Mouse (Mus musculus) stomach, embryonic 14.5 days (tissue): Measurements from ENCODE around the gene Mef2a. TPM values are rescaled to one million over a fixed set of nuclear protein-coding genes. Genes with fewer than 3 reads are reported as not detected.

ENCODE experiments used
- ATAC-seq: fragments of 200-750 bp; cut with Nextera tagmentation; 2 replicates; pipeline ENCODE4 v1.8.0; 2017; ENCODE audit warnings: low read depth, moderate TSS enrichment; ENCODE audit not compliant: insufficient number of reproducible peaks, insufficient read depth, low FRiP score
- H3K27ac ChIP-seq: fragments of 300-500 bp; sonication (generic); 2 replicates; pipeline ENCODE4 v1.5.1; 2014; ENCODE audit warnings: mild to moderate bottlenecking, low read length, moderate library complexity, mixed read lengths
- H3K27me3 ChIP-seq: fragments of 300-500 bp; sonication (generic); 2 replicates; pipeline ENCODE4 v1.6.1; 2014; ENCODE audit warnings: low read length, control low read depth, mixed read lengths; ENCODE audit not compliant: control insufficient read depth, insufficient read depth
- H3K36me3 ChIP-seq: fragments of 300-500 bp; sonication (generic); 2 replicates; pipeline ENCODE4 v1.6.1; 2014; ENCODE audit warnings: mild to moderate bottlenecking, control low read depth, low read length, moderate library complexity, mixed read lengths; ENCODE audit not compliant: control insufficient read depth, insufficient read depth
- H3K4me1 ChIP-seq: fragments of 300-500 bp; sonication (generic); 2 replicates; pipeline ENCODE4 v1.6.1; 2014; ENCODE audit warnings: low read length, control low read depth, mixed read lengths; ENCODE audit not compliant: control insufficient read depth, insufficient read depth
- H3K4me2 ChIP-seq: fragments of 300-500 bp; sonication (generic); replicated peaks from 2 replicates; pipeline ENCODE4 v1.6.1; 2014; ENCODE audit warnings: low read depth, low read length, control low read depth
- H3K4me3 ChIP-seq: fragments of 300-500 bp; sonication (generic); 2 replicates; pipeline ENCODE4 v1.5.1; 2014; ENCODE audit warnings: low read depth, low read length, control low read depth
- H3K9ac ChIP-seq: fragments of 300-500 bp; sonication (generic); replicated peaks from 2 replicates; pipeline ENCODE4 v1.6.1; 2014; ENCODE audit warnings: low read depth, mild to moderate bottlenecking, control low read depth, low read length, moderate library complexity, mixed read lengths
- H3K9me3 ChIP-seq: fragments of 300-500 bp; sonication (generic); 2 replicates; pipeline ENCODE4 v1.6.1; 2016; ENCODE audit warnings: low read depth, low read length, control low read depth; ENCODE audit not compliant: control insufficient read depth
- WGBS: fragments of 180-500 bp; shearing (Covaris S2); extraction: QIAGEN DNeasy Blood & Tissue Kit; methylation state at CpG from one replicate; pipeline ENCODE4 v1.1.7; 2014; 5-methylcytosine and 5-hydroxymethylcytosine counted together
- polyA plus RNA-seq: library from polyadenylated mRNA; unstranded; fragments of >200 nt; fragmentation: Nextera tagmentation; extraction: Ambion mirVana; gene quantifications from 2 replicates; pipeline ENCODE4 v1.2.1, GENCODE M21; 2014

Gene Mef2a
- polyA plus RNA-seq, 1 experiment from 2014 or later = 48.0 TPM

DNA sequence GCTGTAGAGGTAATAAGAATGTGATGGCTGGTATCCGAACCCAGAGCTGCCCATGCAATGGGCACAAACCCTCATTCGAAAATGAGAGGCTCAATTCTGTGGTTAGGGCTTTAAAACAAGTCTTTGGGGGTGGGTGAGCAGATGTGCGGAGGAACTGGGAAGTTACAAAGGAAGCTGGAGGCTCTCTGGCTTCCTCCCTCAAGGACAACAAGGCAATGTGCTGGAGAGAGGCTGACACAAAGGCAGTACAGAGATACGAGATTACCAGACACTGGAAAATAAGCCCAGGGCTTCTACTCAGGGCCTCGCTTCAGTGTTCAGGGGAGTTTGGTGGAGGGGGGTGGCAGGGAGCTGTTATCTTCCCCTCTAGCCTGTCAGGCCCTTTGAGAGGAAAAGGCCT lies 1.3 kb upstream of the Mef2a start:
- no peak overlapping the region for H3K4me3 ChIP-seq
- H3K27ac ChIP-seq = peak overlapping the region; percentile 99; the same call in 1 of the 2 replicates
- no peak for ATAC-seq
- H3K4me2 ChIP-seq = peak overlapping the region; percentile 95; the same call in 1 of the 2 replicates
- 61% methylated on average over 5 of the region's 5 CpGs for WGBS
- H3K27me3 ChIP-seq = no peaks in the 10 kb centered on the region
- H3K9ac ChIP-seq = no peak overlapping the region
- peaks cover 9% of the 10 kb centered on the region; the same call in 1 of the 2 replicates for H3K4me1 ChIP-seq
- no peaks in the 10 kb centered on the region for H3K36me3 ChIP-seq
- H3K9me3 ChIP-seq = no peaks in the 10 kb centered on the region

DNA sequence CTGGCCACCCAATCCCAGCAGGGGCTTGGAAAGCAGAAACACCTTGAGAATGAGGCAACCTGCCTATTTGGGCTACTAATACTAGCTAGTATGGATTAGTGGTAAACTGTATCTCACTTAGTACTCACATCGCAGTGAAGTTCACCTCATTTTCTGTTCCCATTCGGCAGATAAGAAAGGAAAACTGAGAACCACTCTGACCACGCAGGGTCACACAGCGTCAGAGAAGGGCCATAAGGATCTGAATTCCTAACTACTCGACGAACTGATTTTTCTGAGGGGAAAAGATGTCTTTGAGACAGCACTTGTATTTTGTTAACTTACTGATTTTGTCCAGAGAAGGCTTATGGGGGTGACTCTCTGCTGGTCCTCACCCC lies 914 bp upstream of the Mef2a start:
- Histone ChIP-seq H3K9me3 (no peaks in the 10 kb centered on the region), H3K36me3 (no peaks in the 10 kb centered on the region), H3K4me3 (peak overlapping the region; percentile 90), H3K27ac (peak overlapping the region; percentile 99), H3K4me1 (peaks cover 9% of the 10 kb centered on the region; the same call in 1 of the 2 replicates), H3K4me2 (peak overlapping the region; percentile 95), H3K27me3 (no peaks in the 10 kb centered on the region), H3K9ac (peak overlapping the region; percentile 97)
- 28% methylated on average over 6 of the region's 6 CpGs for WGBS
- ATAC-seq = 0 out of 2 replicates have a peak, but pooled peaks have one; percentile 10

DNA sequence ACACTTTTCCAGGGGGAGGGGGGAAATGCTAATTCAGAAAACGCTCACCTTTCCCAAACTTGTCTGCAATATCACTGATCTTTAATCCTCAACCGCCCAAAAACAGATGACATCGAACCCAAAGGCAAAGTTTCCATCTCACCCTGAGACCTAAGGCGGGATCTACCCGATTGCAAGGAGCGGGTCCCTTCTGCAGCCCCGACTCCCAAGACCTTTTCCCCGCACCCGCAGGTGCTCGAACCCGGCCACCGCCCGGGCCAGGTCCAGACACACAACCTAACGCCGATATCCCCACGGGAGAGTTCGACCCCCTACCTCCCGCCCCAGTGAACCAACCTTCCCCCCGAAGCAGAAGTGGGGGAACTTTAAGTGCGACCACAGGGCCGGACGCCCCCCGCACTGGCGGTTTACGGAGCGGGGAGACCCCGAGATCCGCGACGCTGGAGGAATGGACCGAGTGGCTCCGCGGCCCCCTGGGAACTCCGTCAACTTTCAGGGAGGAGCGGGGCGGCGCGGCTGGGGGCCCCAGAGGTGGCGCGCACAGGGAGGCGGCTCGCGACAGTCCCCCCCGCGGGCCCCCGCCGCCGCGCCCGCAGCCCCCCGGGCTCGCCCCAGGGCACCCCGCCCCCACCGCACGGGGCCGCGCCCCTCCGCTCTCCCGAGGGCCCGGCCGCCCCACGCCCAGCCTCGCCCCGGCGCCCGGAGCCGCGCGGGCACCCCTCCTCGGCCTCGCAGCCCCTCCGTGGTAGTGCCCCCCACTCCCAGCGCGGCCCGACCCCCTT lies 576 bp downstream of the Mef2a start:
- H3K36me3 ChIP-seq = no peaks in the 10 kb centered on the region
- ATAC-seq = peak; percentile 74
- peak overlapping the region; percentile 97 for H3K9ac ChIP-seq
- peak overlapping the region; percentile 90 for H3K4me3 ChIP-seq
- no peaks in the 10 kb centered on the region for H3K9me3 ChIP-seq
- H3K4me2 ChIP-seq = peak overlapping the region; percentile 89
- WGBS = under 1% methylated on average over 62 of the region's 75 CpGs
- no peaks in the 10 kb centered on the region for H3K27me3 ChIP-seq
- peak overlapping the region; percentile 99 for H3K27ac ChIP-seq
- peaks cover 9% of the 10 kb centered on the region; the same call in 1 of the 2 replicates for H3K4me1 ChIP-seq

DNA sequence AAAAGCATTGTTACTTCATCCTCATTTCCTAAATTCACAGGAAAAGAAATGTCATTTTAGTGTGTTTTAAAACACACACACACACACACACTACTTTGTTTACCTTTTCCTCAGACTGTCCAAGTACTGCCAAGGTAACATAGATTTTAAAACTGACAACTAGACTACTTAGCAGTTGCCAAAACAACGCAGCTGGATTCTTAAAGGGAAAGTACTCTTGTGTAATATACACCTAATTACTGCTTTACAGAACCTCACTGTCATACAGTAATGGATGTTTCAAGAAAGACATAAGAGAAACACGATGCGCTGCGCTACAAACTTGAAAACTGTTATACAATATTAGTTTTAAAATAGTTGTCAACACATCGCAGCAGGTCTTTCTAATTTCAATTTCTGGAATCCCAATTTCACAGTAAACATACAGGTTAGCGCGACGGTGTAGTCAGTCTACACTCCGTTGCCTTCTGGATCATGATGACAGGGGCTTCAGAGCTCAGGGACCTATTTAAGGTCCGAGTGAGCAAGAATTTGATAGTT lies 1.2 kb downstream of the Mef2a start:
- peak overlapping the region; percentile 89 for H3K4me2 ChIP-seq
- no peak overlapping the region for H3K27ac ChIP-seq
- peak overlapping the region; percentile 97; the same call in 1 of the 2 replicates for H3K9ac ChIP-seq
- H3K9me3 ChIP-seq = no peaks in the 10 kb centered on the region
- WGBS = 7% methylated on average over 10 of the region's 10 CpGs
- peak overlapping the region; percentile 90 for H3K4me3 ChIP-seq
- H3K4me1 ChIP-seq = peaks cover 9% of the 10 kb centered on the region; the same call in 1 of the 2 replicates
- H3K36me3 ChIP-seq = no peaks in the 10 kb centered on the region
- no peak for ATAC-seq
- H3K27me3 ChIP-seq = no peaks in the 10 kb centered on the region

DNA sequence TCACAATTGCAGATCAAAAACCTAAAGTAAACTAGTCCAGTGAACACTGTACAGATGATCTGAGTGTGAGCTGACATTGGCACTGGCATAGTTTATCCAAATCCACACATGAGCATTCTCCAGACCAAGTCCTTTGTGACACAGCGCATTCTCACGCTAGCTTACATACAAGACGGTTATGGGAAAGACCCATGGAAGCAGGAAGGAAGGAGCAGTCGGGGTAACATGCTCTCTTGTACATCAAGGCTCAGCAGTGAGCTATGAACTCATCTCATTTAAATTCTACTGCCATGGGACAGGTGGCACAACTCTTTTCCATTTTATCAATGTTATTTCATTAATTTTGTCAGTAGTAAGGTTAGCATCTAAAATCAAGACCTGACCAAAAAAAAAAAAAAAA lies 3.0 kb downstream of the Mef2a start:
- H3K4me3 ChIP-seq = no peak overlapping the region
- no peaks in the 10 kb centered on the region for H3K27me3 ChIP-seq
- no peaks in the 10 kb centered on the region for H3K36me3 ChIP-seq
- H3K4me2 ChIP-seq = no peak overlapping the region
- no peak overlapping the region for H3K9ac ChIP-seq
- no peaks in the 10 kb centered on the region for H3K9me3 ChIP-seq
- ATAC-seq = no peak
- peaks cover 9% of the 10 kb centered on the region; the same call in 1 of the 2 replicates for H3K4me1 ChIP-seq
- 66% methylated on average over 4 of the region's 4 CpGs for WGBS
- no peak overlapping the region for H3K27ac ChIP-seq

DNA sequence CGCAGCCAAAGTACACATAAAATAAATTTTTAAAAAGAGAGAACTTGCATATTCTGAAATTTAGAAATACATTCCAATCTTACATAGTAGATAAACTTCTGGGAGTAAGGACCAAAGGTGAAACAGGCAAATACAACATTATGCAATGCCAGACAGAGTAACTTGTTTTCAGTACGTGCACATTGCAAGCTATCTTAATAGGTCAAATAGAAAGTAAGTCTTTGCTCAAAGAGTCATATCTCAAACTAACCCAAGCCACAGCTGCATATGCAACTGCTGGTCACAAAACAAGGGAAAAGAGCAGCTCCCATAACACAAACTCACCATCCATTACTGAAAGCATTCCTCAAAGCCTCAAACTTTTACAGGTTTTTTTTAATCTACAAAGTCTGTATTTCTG lies 4.3 kb downstream of the Mef2a start:
- Histone ChIP-seq H3K9ac (no peak overlapping the region), H3K4me2 (no peak overlapping the region), H3K4me3 (no peak overlapping the region), H3K36me3 (no peaks in the 10 kb centered on the region), H3K9me3 (no peaks in the 10 kb centered on the region), H3K27me3 (no peaks in the 10 kb centered on the region), H3K27ac (no peak overlapping the region), H3K4me1 (0 out of 2 replicates have a peak, but pooled peaks cover 2% of the 10 kb centered on the region)
- ATAC-seq = no peak
- WGBS = 78% methylated on average over 2 of the region's 2 CpGs

DNA sequence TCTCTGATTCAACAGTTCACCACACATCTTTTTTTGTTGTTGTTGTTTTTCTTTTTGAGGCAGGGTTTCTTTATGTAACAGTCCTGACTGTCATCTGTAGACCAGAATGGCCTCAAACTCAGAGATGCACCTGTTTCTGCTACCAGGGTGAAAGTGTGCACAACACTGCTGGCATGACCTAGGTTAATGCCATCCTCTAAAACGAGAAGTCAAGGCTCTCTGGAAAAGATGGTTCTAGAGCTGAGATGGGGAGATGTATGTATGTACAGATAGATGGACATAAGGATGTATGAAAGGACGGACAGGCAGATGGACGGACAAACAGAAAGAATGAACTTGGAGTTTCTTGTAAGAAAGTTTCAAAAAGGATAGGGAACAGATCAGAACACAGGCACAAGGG lies 12.1 kb downstream of the Mef2a start:
- Histone ChIP-seq H3K4me3 (no peak overlapping the region), H3K27ac (no peak overlapping the region), H3K27me3 (no peaks in the 10 kb centered on the region), H3K9ac (no peak overlapping the region), H3K4me1 (no peaks in the 10 kb centered on the region), H3K4me2 (no peak overlapping the region), H3K9me3 (no peaks in the 10 kb centered on the region), H3K36me3 (no peaks in the 10 kb centered on the region)
- WGBS = 90% methylated on average over 3 of the region's 3 CpGs
- no peak for ATAC-seq

DNA sequence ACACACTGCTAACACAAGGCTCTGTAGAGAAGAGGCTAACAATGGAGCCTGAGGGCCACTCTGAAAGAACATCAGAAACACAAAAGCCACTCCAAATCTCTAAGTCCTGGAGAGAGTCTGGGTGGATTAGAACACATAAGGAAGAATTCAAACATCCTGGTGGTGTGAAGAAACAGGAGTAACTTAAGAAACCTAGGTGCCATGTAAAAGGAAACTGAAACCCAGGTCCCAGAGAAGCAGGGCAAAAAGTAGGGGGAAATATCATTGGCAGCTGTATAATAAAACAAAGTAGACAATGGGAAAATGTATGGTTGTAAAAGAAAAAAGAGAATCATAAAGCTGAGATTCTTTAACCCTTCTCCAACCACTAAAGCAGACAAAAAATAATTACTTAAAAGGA lies 12.8 kb downstream of the Mef2a start:
- Histone ChIP-seq H3K27me3 (no peaks in the 10 kb centered on the region), H3K9me3 (no peaks in the 10 kb centered on the region)
- no peak for ATAC-seq

More for the DNA sequence above, 12.8 kb downstream of the Mef2a start:
- Histone ChIP-seq H3K36me3 (no peaks in the 10 kb centered on the region), H3K4me2 (no peak overlapping the region), H3K4me1 (no peaks in the 10 kb centered on the region), H3K9ac (no peak overlapping the region), H3K4me3 (no peak overlapping the region), H3K27ac (no peak overlapping the region)
